Mouse (Mus musculus) liver, postnatal 0 days (tissue): ENCODE results near the gene Atp6v1f. TPM values are rescaled to one million over a fixed set of nuclear protein-coding genes. Genes with fewer than 3 reads are reported as not detected.

Experiments used
- ATAC-seq: fragments of 200-750 bp; cut with Nextera tagmentation; 2 replicates; pipeline ENCODE4 v1.8.0; 2017; ENCODE audit warnings: mild to moderate bottlenecking, moderate library complexity
- DNase-seq: peaks from one replicate; pipeline ENCODE4 v3.0.0-alpha.2; 2016
- H3K27ac ChIP-seq: fragments of 300-500 bp; sonication (generic); 2 replicates; pipeline ENCODE4 v1.5.1; 2014; ENCODE audit warnings: antibody characterized with exemption, moderate library complexity, mild to moderate bottlenecking, low read depth
- H3K27me3 ChIP-seq: fragments of 300-500 bp; sonication (generic); 2 replicates; pipeline ENCODE4 v1.6.1; 2014; ENCODE audit warnings: low read length, control low read depth, mixed read lengths; ENCODE audit not compliant: insufficient read depth
- H3K36me3 ChIP-seq: fragments of 300-500 bp; sonication (generic); replicated peaks from 2 replicates; pipeline ENCODE4 v1.6.1; 2014; ENCODE audit warnings: mild to moderate bottlenecking, control low read depth, low read length, moderate library complexity, mixed read lengths; ENCODE audit not compliant: insufficient read depth
- H3K4me1 ChIP-seq: fragments of 300-500 bp; sonication (generic); 2 replicates; pipeline ENCODE4 v1.6.1; 2014; ENCODE audit warnings: antibody characterized with exemption, mild to moderate bottlenecking, control low read depth; ENCODE audit not compliant: insufficient read depth
- H3K4me2 ChIP-seq: fragments of 300-500 bp; sonication (generic); 2 replicates; pipeline ENCODE4 v1.6.1; 2014; ENCODE audit warnings: low read depth, mild to moderate bottlenecking, low read length, moderate library complexity, mixed read lengths
- H3K4me3 ChIP-seq: fragments of 300-500 bp; sonication (generic); 2 replicates; pipeline ENCODE4 v1.5.1; 2014; ENCODE audit warnings: low read depth, low read length
- H3K9ac ChIP-seq: fragments of 300-500 bp; sonication (generic); replicated peaks from 2 replicates; pipeline ENCODE4 v1.6.1; 2014; ENCODE audit warnings: mild to moderate bottlenecking, moderate library complexity
- H3K9me3 ChIP-seq: fragments of 300-500 bp; sonication (generic); 2 replicates; pipeline ENCODE4 v1.6.1; 2016; ENCODE audit warnings: mild to moderate bottlenecking, control low read depth, low read length, mixed read lengths
- CTCF ChIP-seq: sonication (generic); IDR thresholded peaks from 2 replicates; pipeline ENCODE4 v1.5.1; 2016; ENCODE audit warnings: antibody characterized with exemption, low read depth
- EP300 ChIP-seq: IDR thresholded peaks from 2 replicates; pipeline ENCODE4 v1.6.1; 2016; ENCODE audit warnings: antibody characterized with exemption, low read depth, mild to moderate bottlenecking
- WGBS: fragments of 180-500 bp; shearing (Covaris S2); extraction: QIAGEN DNeasy Blood & Tissue Kit; methylation state at CpG from one replicate; pipeline ENCODE4 v1.1.7; 2014; ENCODE audit not compliant: insufficient replicate concordance; 5-methylcytosine and 5-hydroxymethylcytosine counted together
- polyA plus RNA-seq: library from polyadenylated mRNA; unstranded; fragments of >200 nt; fragmentation: Nextera tagmentation; extraction: Ambion mirVana; gene quantifications from 2 replicates; pipeline ENCODE4 v1.2.1, GENCODE M21; 2015

Atp6v1f gene
- polyA plus RNA-seq, 1 experiment from 2014 or later, result 170 TPM

GRCm38 (mm10) chr6:29473941-29474691, 6.6 kb downstream of the Atp6v1f start:
- peak; percentile 91 for ATAC-seq
- Histone ChIP-seq H3K4me2 (peak overlapping the region; percentile 79), H3K27ac (no peak overlapping the region), H3K9ac (peak overlapping the region; percentile 61), H3K9me3 (no peaks in the 10 kb centered on the region), H3K27me3 (no peaks in the 10 kb centered on the region), H3K36me3 (peaks cover 11% of the 10 kb centered on the region), H3K4me1 (peaks cover 12% of the 10 kb centered on the region), H3K4me3 (peak overlapping the region; percentile 44)
- no peak for TF ChIP-seq CTCF
- TF ChIP-seq EP300, result no peak
- peak; percentile 88 for DNase-seq
- WGBS, result 4% methylated on average over 32 of the region's 33 CpGs

- no peak overlapping the region for H3K4me3 ChIP-seq
- H3K9ac ChIP-seq, result no peak overlapping the region
- H3K27ac ChIP-seq, result no peak overlapping the region
- peak overlapping the region; percentile 79; the same call in 1 of the 2 replicates for H3K4me2 ChIP-seq
- H3K27me3 ChIP-seq, result no peaks in the 10 kb centered on the region
- DNase-seq, result no peak
- H3K4me1 ChIP-seq, result peaks cover 10% of the 10 kb centered on the region
- TF ChIP-seq EP300 (no peak), CTCF (no peak)
- 74% methylated on average over 2 of the region's 2 CpGs for WGBS
- H3K9me3 ChIP-seq, result no peaks in the 10 kb centered on the region
- H3K36me3 ChIP-seq, result peaks cover 11% of the 10 kb centered on the region
- ATAC-seq, result no peak
Measured at GRCm38 (mm10) chr6:29474736-29475135, 7.2 kb downstream of the Atp6v1f start.

- H3K4me1 ChIP-seq, result peaks cover 9% of the 10 kb centered on the region
- 85% methylated on average over 13 of the region's 13 CpGs for WGBS
- no peak for ATAC-seq
- H3K9ac ChIP-seq, result no peak overlapping the region
- no peak overlapping the region for H3K4me2 ChIP-seq
- no peak for DNase-seq
- H3K27ac ChIP-seq, result no peak overlapping the region
- H3K27me3 ChIP-seq, result no peaks in the 10 kb centered on the region
- TF ChIP-seq CTCF (no peak), EP300 (no peak)
- H3K36me3 ChIP-seq, result no peaks in the 10 kb centered on the region
- H3K4me3 ChIP-seq, result no peak overlapping the region
- H3K9me3 ChIP-seq, result no peaks in the 10 kb centered on the region
Measured at GRCm38 (mm10) chr6:29482691-29483090, 15.2 kb downstream of the Atp6v1f start.

GRCm38 (mm10) chr6:29484716-29485559, 17.4 kb downstream of the Atp6v1f start:
- no peak for TF ChIP-seq EP300
- TF ChIP-seq CTCF, result peak; percentile 93
- ATAC-seq (peak; percentile 92), DNase-seq (peak; percentile 81)
- H3K4me1 ChIP-seq, result peaks cover 9% of the 10 kb centered on the region
- no peak overlapping the region for H3K27ac ChIP-seq
- H3K9ac ChIP-seq, result peak overlapping the region; percentile 53
- peak overlapping the region; percentile 86 for H3K4me2 ChIP-seq
- H3K9me3 ChIP-seq, result no peaks in the 10 kb centered on the region
- H3K36me3 ChIP-seq, result no peaks in the 10 kb centered on the region
- no peaks in the 10 kb centered on the region for H3K27me3 ChIP-seq
- peak overlapping the region; percentile 55 for H3K4me3 ChIP-seq
- 5% methylated on average over 26 of the region's 26 CpGs for WGBS

- no peak overlapping the region for H3K27ac ChIP-seq
- ATAC-seq (no peak), DNase-seq (no peak)
- no peak overlapping the region for H3K9ac ChIP-seq
- H3K4me1 ChIP-seq, result peaks cover 9% of the 10 kb centered on the region
- no peaks in the 10 kb centered on the region for H3K27me3 ChIP-seq
- no peaks in the 10 kb centered on the region for H3K36me3 ChIP-seq
- H3K9me3 ChIP-seq, result no peaks in the 10 kb centered on the region
- 39% methylated on average over 2 of the region's 2 CpGs for WGBS
- no peak overlapping the region for H3K4me3 ChIP-seq
- TF ChIP-seq CTCF, result no peak
- no peak for TF ChIP-seq EP300
- H3K4me2 ChIP-seq, result no peak overlapping the region
Measured at GRCm38 (mm10) chr6:29485951-29486350, 18.4 kb downstream of the Atp6v1f start.

- H3K36me3 ChIP-seq, result no peaks in the 10 kb centered on the region
- no peaks in the 10 kb centered on the region for H3K9me3 ChIP-seq
- no peak for TF ChIP-seq CTCF
- TF ChIP-seq EP300, result no peak
- no peak overlapping the region for H3K9ac ChIP-seq
- peaks cover 12% of the 10 kb centered on the region for H3K27me3 ChIP-seq
- no peak overlapping the region for H3K4me2 ChIP-seq
- H3K27ac ChIP-seq, result no peak overlapping the region
- H3K4me1 ChIP-seq, result no peaks in the 10 kb centered on the region
- H3K4me3 ChIP-seq, result no peak overlapping the region
- ATAC-seq (peak; percentile 86), DNase-seq (peak; percentile 70)
- 40% methylated on average over 4 of the region's 4 CpGs for WGBS
Measured at GRCm38 (mm10) chr6:29494101-29494500, 26.6 kb downstream of the Atp6v1f start.
